Mouse (Mus musculus) neural tube, embryonic 11.5 days (tissue): ENCODE measurements at regions not wholly inside any gene's neighbourhood (a gene's known extent, or its start where the extent isn't known, plus 50 kb on each side); places are given as distances from the start of the nearest gene placed in this dataset.

Experiments
- ATAC-seq: fragments of 200-750 bp; cut with Nextera tagmentation; 2 replicates; pipeline ENCODE4 v1.8.0; 2017; ENCODE audit warnings: moderate number of reproducible peaks, mild to moderate bottlenecking, moderate TSS enrichment, moderate library complexity; ENCODE audit not compliant: insufficient read depth, low FRiP score, low TSS enrichment
- DNase-seq: peaks from one replicate; pipeline ENCODE4 v3.0.0-alpha.2; 2015; ENCODE audit warnings: low spot score
- H3K27ac ChIP-seq: fragments of 300-500 bp; sonication (generic); 2 replicates; pipeline ENCODE4 v1.5.1; 2014; ENCODE audit warnings: low read depth, mild to moderate bottlenecking, low read length
- H3K27me3 ChIP-seq: fragments of 300-500 bp; sonication (generic); 2 replicates; pipeline ENCODE4 v1.6.1; 2014; ENCODE audit warnings: mild to moderate bottlenecking, low read length, mixed read lengths; ENCODE audit not compliant: control insufficient read depth, insufficient read depth
- H3K36me3 ChIP-seq: fragments of 300-500 bp; sonication (generic); 2 replicates; pipeline ENCODE4 v1.6.1; 2014; ENCODE audit warnings: mild to moderate bottlenecking, low read length, moderate library complexity, mixed read lengths; ENCODE audit not compliant: control insufficient read depth, insufficient read depth
- H3K4me1 ChIP-seq: fragments of 300-500 bp; sonication (generic); 2 replicates; pipeline ENCODE4 v1.6.1; 2014; ENCODE audit warnings: low read length, mixed read lengths; ENCODE audit not compliant: control insufficient read depth, insufficient read depth
- H3K4me2 ChIP-seq: fragments of 300-500 bp; sonication (generic); 2 replicates; pipeline ENCODE4 v1.6.1; 2014; ENCODE audit warnings: low read depth, mild to moderate bottlenecking, moderate library complexity
- H3K4me3 ChIP-seq: fragments of 300-500 bp; sonication (generic); 2 replicates; pipeline ENCODE4 v1.5.1; 2014; ENCODE audit warnings: low read depth, low read length
- H3K9ac ChIP-seq: fragments of 300-500 bp; sonication (generic); 2 replicates; pipeline ENCODE4 v1.6.1; 2014; ENCODE audit warnings: mild to moderate bottlenecking, low read length
- H3K9me3 ChIP-seq: fragments of 300-500 bp; sonication (generic); 2 replicates; pipeline ENCODE4 v1.6.1; 2016; ENCODE audit warnings: low read length; ENCODE audit not compliant: control insufficient read depth
- WGBS: fragments of 180-500 bp; shearing (Covaris S2); extraction: QIAGEN DNeasy Blood & Tissue Kit; methylation state at CpG from one replicate; pipeline ENCODE4 v1.1.7; 2014; 5-methylcytosine and 5-hydroxymethylcytosine counted together

DNA sequence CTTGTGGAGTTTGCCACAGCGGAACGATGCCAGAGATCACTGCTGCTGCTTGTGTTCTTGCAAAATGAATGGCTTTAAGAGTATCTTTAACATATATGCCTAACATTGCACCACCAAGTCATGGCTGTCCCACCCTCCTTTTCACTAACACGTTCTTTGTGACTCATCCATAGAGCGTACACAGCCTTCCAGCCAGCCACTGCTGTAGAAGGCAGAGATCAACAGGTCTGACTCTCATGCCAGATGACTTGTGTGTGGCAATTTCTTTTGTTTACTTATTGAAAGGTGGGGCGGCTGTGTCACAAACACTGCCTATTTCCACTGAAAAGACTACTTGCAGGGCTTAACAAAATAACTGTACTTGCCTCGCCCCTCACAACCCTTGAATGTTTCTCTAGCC is 239.5 kb upstream of the Rgma start:
- 71% methylated on average over 6 of the region's 6 CpGs for WGBS
- no peaks in the 10 kb centered on the region for H3K9me3 ChIP-seq
- H3K27ac ChIP-seq, result no peak overlapping the region
- H3K4me1 ChIP-seq, result peaks cover 19% of the 10 kb centered on the region
- H3K4me3 ChIP-seq, result no peak overlapping the region
- H3K36me3 ChIP-seq, result no peaks in the 10 kb centered on the region
- H3K27me3 ChIP-seq, result no peaks in the 10 kb centered on the region
- DNase-seq, result no peak
- no peak overlapping the region for H3K9ac ChIP-seq
- ATAC-seq, result no peak
- H3K4me2 ChIP-seq, result no peak overlapping the region

DNA sequence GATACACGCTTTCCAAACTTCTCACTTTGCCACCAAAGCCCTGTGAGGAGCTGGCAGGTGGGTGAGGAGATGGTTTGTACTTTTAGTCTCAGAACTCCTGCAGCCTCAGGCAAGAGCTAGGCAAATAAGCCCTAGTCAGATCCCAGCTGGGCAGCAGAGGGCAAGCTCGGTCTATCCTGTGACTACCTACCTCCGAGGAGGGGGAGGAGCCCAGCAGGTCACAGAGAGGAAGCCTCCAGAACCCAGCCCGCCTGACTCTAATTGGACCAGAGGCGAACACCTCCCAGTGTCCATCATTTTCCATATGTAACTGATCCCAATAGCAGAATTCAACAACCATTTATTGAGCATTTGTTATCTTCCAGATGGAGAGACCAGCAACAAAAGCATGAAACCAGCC is 237.0 kb upstream of the Rgma start:
- WGBS, result 15% methylated on average over 5 of the region's 5 CpGs
- Histone ChIP-seq H3K4me3 (no peak overlapping the region), H3K36me3 (no peaks in the 10 kb centered on the region), H3K9ac (no peak overlapping the region), H3K4me2 (no peak overlapping the region), H3K9me3 (no peaks in the 10 kb centered on the region), H3K27ac (no peak overlapping the region), H3K4me1 (peaks cover 30% of the 10 kb centered on the region), H3K27me3 (no peaks in the 10 kb centered on the region)
- DNase-seq (peak; percentile 29), ATAC-seq (no peak)

DNA sequence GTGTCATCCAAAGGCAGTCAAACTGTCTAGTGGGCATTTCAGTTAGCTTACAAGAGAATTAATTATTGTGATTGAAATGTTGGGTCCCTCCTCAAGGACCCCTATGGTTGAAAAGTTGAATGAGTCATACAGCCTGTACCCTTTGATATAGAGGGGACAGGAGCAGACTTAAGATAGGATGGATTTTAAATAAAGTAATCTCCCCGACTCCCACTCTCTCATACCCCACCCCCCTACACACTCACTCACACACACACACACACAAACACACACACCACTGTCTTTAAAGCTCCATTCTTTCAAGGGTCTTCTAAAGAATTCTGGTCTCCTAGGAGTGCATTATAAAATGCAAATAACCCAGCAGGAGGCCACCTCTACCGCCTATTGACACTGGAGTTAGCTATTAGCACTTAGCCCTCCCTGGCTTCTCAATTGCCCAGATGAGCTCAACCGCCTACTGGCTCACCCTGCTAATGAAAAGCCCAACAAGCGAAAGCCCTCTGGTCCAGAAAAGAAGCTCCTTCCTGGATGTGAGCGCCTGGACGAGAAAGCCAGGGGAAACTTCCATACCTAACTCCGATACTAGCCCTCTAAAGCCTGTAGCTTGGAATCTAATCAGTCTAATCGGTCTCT is 236.3 kb upstream of the Rgma start:
- Histone ChIP-seq H3K4me3 (no peak overlapping the region), H3K27me3 (no peaks in the 10 kb centered on the region), H3K4me2 (no peak overlapping the region; the same call in 1 of the 2 replicates), H3K27ac (no peak overlapping the region), H3K4me1 (peaks cover 30% of the 10 kb centered on the region), H3K9ac (no peak overlapping the region), H3K9me3 (no peaks in the 10 kb centered on the region), H3K36me3 (no peaks in the 10 kb centered on the region)
- DNase-seq, result peak; percentile 56
- WGBS, result 8% methylated on average over 8 of the region's 8 CpGs
- ATAC-seq, result peak; percentile 42; the same call in 1 of the 2 replicates

DNA sequence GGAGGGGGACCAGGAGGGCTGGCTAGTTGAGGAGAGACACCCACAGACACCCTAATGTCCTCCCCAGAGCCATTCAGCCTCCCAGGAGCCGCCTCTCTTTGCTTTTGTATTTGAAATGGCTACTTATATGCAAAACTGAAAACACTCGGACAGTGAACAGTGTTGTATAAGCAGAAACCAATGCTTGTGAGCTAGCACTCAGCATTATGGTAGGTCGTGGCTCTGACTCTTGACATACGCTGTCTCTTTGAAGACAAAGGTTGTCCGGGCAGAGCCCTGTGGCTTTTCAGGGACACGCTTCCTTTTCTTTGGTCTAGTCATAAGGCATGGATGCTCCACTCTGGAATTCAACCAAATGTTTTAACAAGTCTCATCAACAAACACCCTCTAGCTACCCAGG is 235.4 kb upstream of the Rgma start:
- Histone ChIP-seq H3K4me1 (peaks cover 30% of the 10 kb centered on the region), H3K27ac (no peak overlapping the region), H3K9ac (no peak overlapping the region), H3K27me3 (no peaks in the 10 kb centered on the region), H3K9me3 (no peaks in the 10 kb centered on the region), H3K36me3 (no peaks in the 10 kb centered on the region), H3K4me3 (no peak overlapping the region), H3K4me2 (no peak overlapping the region)
- ATAC-seq (no peak), DNase-seq (peak; percentile 25)
- 16% methylated on average over 6 of the region's 6 CpGs for WGBS

DNA sequence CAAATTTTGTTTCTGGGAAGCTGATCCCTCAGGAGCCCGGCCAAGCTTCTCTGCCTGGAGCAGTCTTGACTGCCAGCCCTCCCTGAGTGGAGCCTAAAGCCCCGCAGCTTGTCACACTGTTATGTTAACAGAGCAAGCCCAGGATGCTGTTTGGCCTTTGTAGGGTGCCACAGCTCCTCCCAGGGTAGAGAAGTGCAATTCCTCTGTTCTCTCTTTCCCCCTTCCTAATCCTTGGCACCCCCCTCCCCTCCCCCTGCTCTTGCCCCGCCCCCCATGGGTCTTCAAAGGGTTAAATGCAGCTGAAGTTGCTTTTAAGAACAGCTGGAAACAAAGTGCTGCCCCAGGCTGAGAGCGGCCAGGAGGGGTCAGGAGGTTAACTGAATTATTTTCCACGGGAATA is 234.1 kb upstream of the Rgma start:
- H3K27ac ChIP-seq, result no peak overlapping the region; the same call in 1 of the 2 replicates
- no peaks in the 10 kb centered on the region for H3K9me3 ChIP-seq
- no peaks in the 10 kb centered on the region for H3K36me3 ChIP-seq
- peak; percentile 84 for ATAC-seq
- DNase-seq, result peak; percentile 65
- no peak overlapping the region for H3K9ac ChIP-seq
- no peaks in the 10 kb centered on the region for H3K27me3 ChIP-seq
- H3K4me1 ChIP-seq, result peaks cover 30% of the 10 kb centered on the region
- H3K4me3 ChIP-seq, result no peak overlapping the region
- WGBS, result under 1% methylated on average over 5 of the region's 5 CpGs
- no peak overlapping the region for H3K4me2 ChIP-seq

DNA sequence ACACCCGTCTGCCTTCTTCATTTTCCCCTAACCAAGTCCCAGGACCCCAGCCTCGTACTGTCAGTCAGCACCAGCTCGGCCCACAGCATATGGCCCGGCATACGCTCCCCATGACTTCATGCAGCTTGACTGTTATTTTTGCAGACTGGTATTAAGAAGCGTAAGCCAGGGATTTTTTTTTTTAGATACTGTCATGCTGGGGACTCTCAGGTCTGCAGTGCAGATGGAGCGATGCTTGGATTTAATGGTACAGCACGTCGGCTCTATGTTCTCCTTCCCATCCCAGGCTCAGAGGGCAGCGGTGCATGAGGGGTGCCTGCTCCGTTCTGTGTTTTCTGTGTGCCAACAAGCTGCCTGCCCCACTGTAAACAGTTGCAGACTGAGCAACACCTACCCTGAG is 231.4 kb upstream of the Rgma start:
- no peak overlapping the region for H3K4me2 ChIP-seq
- H3K4me1 ChIP-seq, result peaks cover 28% of the 10 kb centered on the region
- H3K27ac ChIP-seq, result no peak overlapping the region
- H3K36me3 ChIP-seq, result no peaks in the 10 kb centered on the region
- H3K4me3 ChIP-seq, result no peak overlapping the region
- WGBS, result 74% methylated on average over 11 of the region's 11 CpGs
- no peaks in the 10 kb centered on the region for H3K9me3 ChIP-seq
- H3K27me3 ChIP-seq, result no peaks in the 10 kb centered on the region
- ATAC-seq (no peak), DNase-seq (no peak)
- no peak overlapping the region for H3K9ac ChIP-seq

DNA sequence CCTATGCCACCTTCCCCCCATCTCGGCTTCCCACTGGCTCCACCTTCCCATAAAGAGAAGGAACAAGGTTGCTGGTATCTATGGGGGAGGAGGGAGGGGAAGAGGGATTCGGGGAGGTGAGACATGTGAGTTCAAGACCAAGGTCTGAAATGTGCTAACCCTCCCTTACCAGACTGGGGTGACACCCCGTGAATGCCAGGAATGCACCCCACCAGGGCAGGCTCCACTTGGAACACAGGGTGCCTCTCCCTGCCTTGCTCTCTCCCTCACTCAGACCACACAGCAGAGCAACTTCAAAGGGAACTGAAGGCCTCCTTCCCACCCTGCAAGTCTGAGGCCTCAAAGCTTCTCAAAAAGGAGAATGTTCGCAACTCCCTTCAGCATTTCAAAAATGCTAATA is 230.5 kb upstream of the Rgma start:
- H3K4me1 ChIP-seq, result peaks cover 19% of the 10 kb centered on the region
- H3K4me2 ChIP-seq, result no peak overlapping the region
- H3K4me3 ChIP-seq, result no peak overlapping the region
- no peak for ATAC-seq
- DNase-seq, result no peak
- 25% methylated on average over 4 of the region's 4 CpGs for WGBS
- no peaks in the 10 kb centered on the region for H3K9me3 ChIP-seq
- no peaks in the 10 kb centered on the region for H3K27me3 ChIP-seq
- H3K9ac ChIP-seq, result no peak overlapping the region
- no peaks in the 10 kb centered on the region for H3K36me3 ChIP-seq
- H3K27ac ChIP-seq, result no peak overlapping the region

DNA sequence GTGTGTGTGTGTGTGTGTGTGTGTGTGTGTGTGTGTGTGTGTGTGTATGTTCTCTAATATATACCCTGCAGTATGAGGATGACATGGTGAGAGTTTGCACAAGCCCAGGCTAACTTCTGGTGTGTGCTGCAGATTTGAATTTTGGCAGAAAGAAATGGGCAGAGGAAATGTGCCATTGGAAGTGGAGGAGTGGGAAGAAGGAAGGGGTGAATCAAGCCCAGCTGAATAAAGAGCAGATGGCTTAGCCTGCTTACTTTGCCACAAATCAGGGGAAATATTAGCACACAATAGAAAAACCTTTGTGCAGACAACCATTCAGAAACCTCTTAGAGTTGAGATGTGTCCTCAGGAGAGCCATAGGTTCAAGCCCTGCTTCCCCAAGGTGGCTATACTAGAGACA is 228.1 kb upstream of the Rgma start:
- H3K4me1 ChIP-seq, result no peaks in the 10 kb centered on the region

DNA sequence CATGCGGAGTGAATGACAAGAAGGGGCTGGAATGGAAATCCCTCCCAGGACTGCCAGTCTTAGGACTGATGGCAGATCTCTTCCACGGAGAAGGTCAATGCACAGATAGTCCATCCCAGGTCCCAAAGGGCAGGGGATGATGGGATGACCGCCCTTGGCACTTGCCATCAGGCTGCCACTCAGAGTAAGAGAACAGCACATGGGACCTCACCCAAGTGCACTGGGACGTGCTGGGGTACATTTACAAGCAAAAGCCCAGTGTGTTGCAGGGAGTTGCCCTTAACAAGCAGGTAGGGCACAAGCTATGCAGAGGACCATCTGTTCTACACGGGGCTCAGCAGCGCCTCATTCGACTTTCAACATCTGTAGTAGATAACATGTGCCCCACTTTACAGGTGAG is 224.9 kb upstream of the Rgma start:
- no peaks in the 10 kb centered on the region for H3K4me1 ChIP-seq
- WGBS, result 80% methylated on average over 7 of the region's 7 CpGs
- no peak for ATAC-seq
- no peaks in the 10 kb centered on the region for H3K36me3 ChIP-seq
- H3K9me3 ChIP-seq, result no peaks in the 10 kb centered on the region
- H3K27me3 ChIP-seq, result no peaks in the 10 kb centered on the region
- no peak overlapping the region for H3K27ac ChIP-seq
- no peak for DNase-seq
- no peak overlapping the region for H3K4me3 ChIP-seq
- H3K9ac ChIP-seq, result no peak overlapping the region
- H3K4me2 ChIP-seq, result no peak overlapping the region

More for the DNA sequence above, 228.1 kb upstream of the Rgma start:
- Histone ChIP-seq H3K4me3 (no peak overlapping the region), H3K9me3 (no peaks in the 10 kb centered on the region), H3K27me3 (no peaks in the 10 kb centered on the region), H3K9ac (no peak overlapping the region), H3K36me3 (no peaks in the 10 kb centered on the region), H3K4me2 (no peak overlapping the region), H3K27ac (no peak overlapping the region)
- ATAC-seq (no peak), DNase-seq (no peak)
